In genomic region chr6:116554952-116555351, GRCm38 (mm10) we compare ENCODE assay signal across 22 mouse cellular contexts. TPM values are rescaled to one million over a fixed set of nuclear protein-coding genes. Genes with fewer than 3 reads are reported as not detected.
"Had no signal": no experiment of that assay in that cellular context is flagged by ENCODE, and none has a peak within 500 bp of the region (broad histone marks: within the 10 kb centered on the region; RNA-seq: fewer than 3 reads in every experiment).

No protein-coding gene starts in this region.

- H3K4me2 ChIP-seq: lung, embryonic 15.5 days; midbrain, embryonic 11.5 days; midbrain, embryonic 13.5 days; midbrain, embryonic 15.5 days; neural tube, embryonic 12.5 days; stomach, embryonic 15.5 days had no signal

- ATAC-seq: lung, postnatal 0 days; midbrain, embryonic 13.5 days; midbrain, embryonic 15.5 days had no signal

- H3K4me1 ChIP-seq: lung, embryonic 15.5 days; midbrain, embryonic 13.5 days; midbrain, embryonic 15.5 days; neural tube, embryonic 12.5 days; stomach, embryonic 15.5 days had no signal

- H3K4me3 ChIP-seq: lung, embryonic 15.5 days; megakaryocyte, embryonic 14.5 days; midbrain, embryonic 13.5 days; midbrain, embryonic 15.5 days; neural tube, embryonic 12.5 days; stomach, embryonic 15.5 days had no signal

- H3K9me3 ChIP-seq: lung, embryonic 15.5 days; midbrain, embryonic 13.5 days; midbrain, embryonic 15.5 days; neural tube, embryonic 12.5 days; stomach, embryonic 15.5 days had no signal

- DNase-seq: lung, adult 2 months; lung, postnatal 14 days; lung, postnatal 36 days; right cerebral cortex, postnatal 14 days; thymus, adult 2 months; thymus, postnatal 25 days; thymus, postnatal 4 days had no signal

- H3K9ac ChIP-seq: lung, embryonic 15.5 days; midbrain, embryonic 13.5 days; midbrain, embryonic 15.5 days; neural tube, embryonic 12.5 days; stomach, embryonic 15.5 days had no signal

- H3K27ac ChIP-seq: lung, embryonic 15.5 days; macrophage; midbrain, embryonic 13.5 days; midbrain, embryonic 15.5 days; neural tube, embryonic 12.5 days; stomach, embryonic 15.5 days; stomach, postnatal 0 days had no signal

- H3K27me3 ChIP-seq: lung, embryonic 15.5 days; midbrain, embryonic 13.5 days; midbrain, embryonic 15.5 days; neural tube, embryonic 12.5 days; stomach, embryonic 15.5 days had no signal

- H3K36me3 ChIP-seq: lung, embryonic 15.5 days; midbrain, embryonic 13.5 days; midbrain, embryonic 15.5 days; neural tube, embryonic 12.5 days; stomach, embryonic 15.5 days had no signal

RNA-seq across cellular contexts. Expression of gene Olfr214, which starts 0.9 kb away (rescaled TPM):
- polyA plus RNA-seq: lung, adult 2 months; lung, embryonic 15.5 days; lung, postnatal 0 days; macrophage; midbrain, embryonic 11.5 days; midbrain, embryonic 13.5 days; midbrain, embryonic 15.5 days; midbrain, postnatal 0 days; neural tube, embryonic 12.5 days; neural tube, embryonic 14.5 days; spleen, adult 2 months; stomach, embryonic 15.5 days; stomach, postnatal 0 days; testis, adult 2 months; thymus, adult 2 months; urinary bladder, adult 2 months had no signal

RNA-seq across cellular contexts. Expression of gene Gm5580, which starts 4.0 kb away (rescaled TPM):
- polyA plus RNA-seq: lung, adult 2 months; macrophage; neural tube, embryonic 14.5 days; spleen, adult 2 months; testis, adult 2 months had no signal

RNA-seq across cellular contexts. Expression of gene Olfr213, which starts 16.7 kb away (rescaled TPM):
- polyA plus RNA-seq: lung, adult 2 months; lung, embryonic 15.5 days; lung, postnatal 0 days; macrophage; midbrain, embryonic 11.5 days; midbrain, embryonic 13.5 days; midbrain, embryonic 15.5 days; midbrain, postnatal 0 days; neural tube, embryonic 12.5 days; neural tube, embryonic 14.5 days; spleen, adult 2 months; stomach, embryonic 15.5 days; stomach, postnatal 0 days; testis, adult 2 months; thymus, adult 2 months; urinary bladder, adult 2 months had no signal

RNA-seq across cellular contexts. Expression of gene Olfr215, which starts 29.0 kb away (rescaled TPM):
- polyA plus RNA-seq: lung, adult 2 months; lung, embryonic 15.5 days; lung, postnatal 0 days; macrophage; midbrain, embryonic 11.5 days; midbrain, embryonic 13.5 days; midbrain, embryonic 15.5 days; midbrain, postnatal 0 days; neural tube, embryonic 12.5 days; neural tube, embryonic 14.5 days; spleen, adult 2 months; stomach, embryonic 15.5 days; stomach, postnatal 0 days; thymus, adult 2 months; urinary bladder, adult 2 months had no signal

RNA-seq across cellular contexts. Expression of gene Olfr212, which starts 48.6 kb away (rescaled TPM):
- polyA plus RNA-seq: lung, adult 2 months; lung, embryonic 15.5 days; macrophage; midbrain, embryonic 13.5 days; midbrain, embryonic 15.5 days; neural tube, embryonic 12.5 days; spleen, adult 2 months; stomach, embryonic 15.5 days; stomach, postnatal 0 days; thymus, adult 2 months; urinary bladder, adult 2 months had no signal
